Mouse (Mus musculus) stomach, postnatal 0 days (tissue): ENCODE measurements around the gene Snrnp35. TPM values are rescaled to one million over a fixed set of nuclear protein-coding genes. Genes with fewer than 3 reads are reported as not detected.

Experiments used
- ATAC-seq: fragments of 200-750 bp; cut with Nextera tagmentation; 2 replicates; pipeline ENCODE4 v1.8.0; 2017; ENCODE audit not compliant: low FRiP score, low TSS enrichment
- DNase-seq: peaks from one replicate; pipeline ENCODE4 v3.0.0-alpha.2; 2016; ENCODE audit warnings: low spot score
- H3K27ac ChIP-seq: fragments of 300-500 bp; sonication (generic); replicated peaks from 2 replicates; pipeline ENCODE4 v1.5.1; 2014; ENCODE audit warnings: mild to moderate bottlenecking, control low read depth
- H3K27me3 ChIP-seq: fragments of 300-500 bp; sonication (generic); 2 replicates; pipeline ENCODE4 v1.6.1; 2014; ENCODE audit warnings: low read length; ENCODE audit not compliant: control insufficient read depth, insufficient read depth
- H3K36me3 ChIP-seq: fragments of 300-500 bp; sonication (generic); 2 replicates; pipeline ENCODE4 v1.6.1; 2014; ENCODE audit warnings: low read length, mixed read lengths; ENCODE audit not compliant: control insufficient read depth, insufficient read depth
- H3K4me1 ChIP-seq: fragments of 300-500 bp; sonication (generic); replicated peaks from 2 replicates; pipeline ENCODE4 v1.6.1; 2014; ENCODE audit warnings: antibody characterized with exemption; ENCODE audit not compliant: control insufficient read depth, insufficient read depth
- H3K4me2 ChIP-seq: fragments of 300-500 bp; sonication (generic); replicated peaks from 2 replicates; pipeline ENCODE4 v1.6.1; 2014; ENCODE audit warnings: low read depth, mild to moderate bottlenecking, control low read depth, moderate library complexity
- H3K4me3 ChIP-seq: fragments of 300-500 bp; sonication (generic); 2 replicates; pipeline ENCODE4 v1.5.1; 2014; ENCODE audit warnings: low read depth, low read length, control low read depth
- H3K9ac ChIP-seq: fragments of 300-500 bp; sonication (generic); 2 replicates; pipeline ENCODE4 v1.6.1; 2014; ENCODE audit warnings: mild to moderate bottlenecking, low read length, control low read depth, mixed read lengths
- H3K9me3 ChIP-seq: fragments of 300-500 bp; sonication (generic); 2 replicates; pipeline ENCODE4 v1.6.1; 2016; ENCODE audit warnings: low read length; ENCODE audit not compliant: control insufficient read depth
- CTCF ChIP-seq: IDR thresholded peaks from 2 replicates; pipeline ENCODE4 v1.5.1; 2016; ENCODE audit warnings: antibody characterized with exemption, low read depth, mild to moderate bottlenecking, moderate library complexity
- EP300 ChIP-seq: optimal IDR thresholded peaks from 2 replicates; pipeline ENCODE3; 2016; ENCODE audit warnings: antibody characterized with exemption
- WGBS: fragments of 180-500 bp; shearing (Covaris S2); extraction: QIAGEN DNeasy Blood & Tissue Kit; methylation state at CpG from one replicate; pipeline ENCODE4 v1.1.7; 2014; 5-methylcytosine and 5-hydroxymethylcytosine counted together
- polyA plus RNA-seq: library from polyadenylated mRNA; unstranded; fragments of >200 nt; fragmentation: Nextera tagmentation; extraction: Ambion mirVana; gene quantifications from 2 replicates; pipeline ENCODE4 v1.2.1, GENCODE M21; 2015

Gene Snrnp35
- polyA plus RNA-seq, 1 experiment from 2014 or later = 10.8 TPM

- no peaks in the 10 kb centered on the region for H3K9me3 ChIP-seq
- H3K4me3 ChIP-seq = no peak overlapping the region
- no peaks in the 10 kb centered on the region for H3K27me3 ChIP-seq
- peak overlapping the region; percentile 4; the same call in 1 of the 2 replicates for H3K4me2 ChIP-seq
- peak; percentile 42 for ATAC-seq
- WGBS = 31% methylated on average over 6 of the region's 6 CpGs
- H3K36me3 ChIP-seq = peaks cover 12% of the 10 kb centered on the region; the same call in 1 of the 2 replicates
- H3K9ac ChIP-seq = 0 out of 2 replicates have a peak overlapping the region, but pooled peaks have one; percentile 4
- peak; percentile 72 for DNase-seq
- TF ChIP-seq CTCF = no peak
- no peak for TF ChIP-seq EP300
- H3K4me1 ChIP-seq = no peaks in the 10 kb centered on the region
- peak overlapping the region; percentile 63 for H3K27ac ChIP-seq
These were observed 33.4 kb upstream of the Snrnp35 start for GRCm38 (mm10) chr5:124449494-124449893.

GRCm38 (mm10) chr5:124450051-124450450, 32.9 kb upstream of the Snrnp35 start:
- TF ChIP-seq CTCF (no peak), EP300 (no peak)
- 56% methylated on average over 7 of the region's 7 CpGs for WGBS
- DNase-seq (no peak), ATAC-seq (no peak)
- Histone ChIP-seq H3K9me3 (no peaks in the 10 kb centered on the region), H3K4me1 (no peaks in the 10 kb centered on the region), H3K27me3 (no peaks in the 10 kb centered on the region), H3K4me3 (no peak overlapping the region), H3K36me3 (peaks cover 12% of the 10 kb centered on the region; the same call in 1 of the 2 replicates), H3K27ac (peak overlapping the region; percentile 81), H3K4me2 (peak overlapping the region; percentile 23), H3K9ac (peak overlapping the region; percentile 41)

DNA sequence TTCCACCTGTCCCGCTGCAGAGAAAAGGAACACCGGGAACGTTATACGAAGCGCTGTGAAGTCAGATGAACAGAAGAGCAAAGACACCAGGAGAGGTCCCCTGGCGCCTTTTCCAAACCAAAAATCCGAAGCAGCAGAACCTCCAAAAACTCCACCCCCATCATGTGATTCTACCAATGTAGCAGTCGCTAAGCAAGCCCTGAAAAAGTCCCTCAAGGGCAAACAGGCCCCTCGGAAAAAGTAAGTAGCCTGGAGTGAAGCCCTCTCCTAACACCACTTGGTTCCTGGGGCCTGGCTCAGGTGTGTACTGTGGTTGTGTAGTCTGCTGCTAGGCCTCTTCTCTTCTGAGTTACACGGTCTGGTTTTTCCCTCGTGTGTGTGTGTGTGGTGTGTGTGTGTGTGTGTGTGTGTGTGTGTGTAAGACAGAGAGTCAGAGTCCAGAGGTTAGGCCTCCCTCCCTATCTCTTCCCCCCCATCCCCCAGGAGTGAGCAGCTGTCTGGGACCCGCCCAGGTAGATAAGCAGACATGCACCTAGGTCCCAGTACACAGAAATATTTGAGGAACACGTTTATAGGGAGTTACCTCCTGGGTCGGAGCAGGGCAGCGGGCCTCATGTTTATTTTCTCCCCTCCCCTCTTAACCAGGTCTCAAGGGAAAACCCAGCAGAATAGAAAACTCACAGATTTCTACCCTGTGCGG, 32.1 kb upstream of the Snrnp35 start:
- WGBS = 62% methylated on average over 16 of the region's 16 CpGs
- TF ChIP-seq EP300 (no peak), CTCF (no peak)
- Histone ChIP-seq H3K4me1 (no peaks in the 10 kb centered on the region), H3K9ac (peak overlapping the region; percentile 35; the same call in 1 of the 2 replicates), H3K4me3 (no peak overlapping the region; the same call in 1 of the 2 replicates), H3K27ac (peak overlapping the region; percentile 81), H3K9me3 (no peaks in the 10 kb centered on the region), H3K36me3 (peaks cover 12% of the 10 kb centered on the region; the same call in 1 of the 2 replicates), H3K27me3 (no peaks in the 10 kb centered on the region), H3K4me2 (no peak overlapping the region)
- ATAC-seq (peak; percentile 63), DNase-seq (peak; percentile 77)

- H3K4me2 ChIP-seq = no peak overlapping the region; the same call in 1 of the 2 replicates
- TF ChIP-seq EP300 = no peak
- no peak for TF ChIP-seq CTCF
- no peaks in the 10 kb centered on the region for H3K9me3 ChIP-seq
- 73% methylated on average over 15 of the region's 15 CpGs for WGBS
- H3K27ac ChIP-seq = peak overlapping the region; percentile 69
- no peak overlapping the region for H3K4me3 ChIP-seq
- DNase-seq (no peak), ATAC-seq (no peak)
- H3K27me3 ChIP-seq = no peaks in the 10 kb centered on the region
- peak overlapping the region; percentile 48; the same call in 1 of the 2 replicates for H3K9ac ChIP-seq
- H3K4me1 ChIP-seq = no peaks in the 10 kb centered on the region
- H3K36me3 ChIP-seq = peaks cover 21% of the 10 kb centered on the region
These were observed 30.3 kb upstream of the Snrnp35 start for GRCm38 (mm10) chr5:124452494-124453228.

DNA sequence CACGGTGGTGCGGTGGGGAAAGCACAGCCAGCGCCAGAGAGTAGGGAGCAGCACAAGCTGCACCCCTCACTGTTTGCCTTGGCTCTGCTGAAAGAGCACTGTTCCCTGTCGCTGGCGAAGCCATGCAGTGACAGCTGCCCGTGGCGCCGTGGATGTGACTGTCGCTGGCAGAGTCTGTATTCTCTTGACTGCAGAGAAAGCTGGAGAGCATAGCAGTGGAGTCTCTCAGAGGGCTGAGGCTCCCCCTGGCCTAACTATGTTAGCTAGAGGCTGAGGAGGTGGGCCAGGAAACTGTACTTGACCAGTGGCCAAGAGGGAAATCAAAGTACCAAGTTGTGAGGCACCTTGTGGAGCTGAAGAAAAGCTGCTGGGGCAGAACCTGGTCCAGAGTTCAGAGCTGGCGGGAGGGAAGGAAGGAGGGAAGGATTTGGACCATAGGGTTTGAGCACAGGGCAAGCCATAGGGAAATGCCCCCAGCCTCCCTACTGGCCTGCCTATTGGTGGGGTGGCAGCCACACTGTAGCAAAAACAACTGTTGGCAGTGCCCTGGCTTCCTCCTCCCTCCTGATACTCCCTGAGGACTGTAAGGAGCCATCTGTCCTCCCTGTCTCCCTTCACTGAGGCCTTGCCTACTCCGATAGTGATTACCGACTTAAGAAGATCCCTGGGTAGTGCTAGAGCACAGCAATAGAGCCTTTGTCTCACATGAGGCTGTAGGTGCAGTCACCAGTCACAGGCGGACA, 29.4 kb upstream of the Snrnp35 start:
- TF ChIP-seq EP300 = no peak
- TF ChIP-seq CTCF = no peak
- DNase-seq (peak; percentile 58), ATAC-seq (no peak)
- no peaks in the 10 kb centered on the region for H3K9me3 ChIP-seq
- H3K27ac ChIP-seq = peak overlapping the region; percentile 69
- no peaks in the 10 kb centered on the region for H3K4me1 ChIP-seq
- H3K4me3 ChIP-seq = no peak overlapping the region
- H3K36me3 ChIP-seq = peaks cover 24% of the 10 kb centered on the region
- H3K27me3 ChIP-seq = no peaks in the 10 kb centered on the region
- peak overlapping the region; percentile 48; the same call in 1 of the 2 replicates for H3K9ac ChIP-seq
- no peak overlapping the region; the same call in 1 of the 2 replicates for H3K4me2 ChIP-seq
- WGBS = 65% methylated on average over 13 of the region's 13 CpGs
